Mouse (Mus musculus): ENCODE data around the gene Gpr39.
"Not testable (repeated sequence)": the region's sequence is repeated elsewhere in the genome, so short reads cannot be mapped to it uniquely, and the experiment has no call there.

Gene Gpr39

DNA sequence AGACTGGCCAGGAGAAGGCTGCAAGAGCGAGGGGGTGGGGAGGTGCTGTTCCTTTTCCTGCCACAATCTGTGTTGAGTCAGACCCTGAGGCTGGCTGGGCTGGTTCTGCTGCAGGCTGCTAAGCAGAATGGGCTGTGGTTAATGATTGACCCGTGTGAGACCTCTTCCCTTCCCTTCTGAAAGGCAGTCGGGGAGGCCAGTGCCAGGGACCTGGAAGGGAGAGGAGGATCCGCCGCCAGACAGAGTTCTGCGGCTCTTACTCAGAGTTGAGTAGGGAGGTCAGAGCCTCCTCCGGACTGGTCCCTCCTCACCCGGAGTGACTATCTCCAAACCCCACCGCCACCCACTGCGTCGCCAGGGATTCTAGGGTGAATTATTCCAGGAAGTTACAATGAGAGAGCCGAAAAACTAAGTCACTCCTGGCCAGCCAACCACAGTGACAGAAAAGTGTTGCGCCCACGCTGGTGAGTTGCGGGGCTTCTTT is at the start of gene Gpr39:
Gene Gpr39 (plus strand): TSS at position 206 of the 484 bp plus-strand sequence.
- DNase-seq (ENCODE audit: low spot score in 2 of 2), result no peak

DNA sequence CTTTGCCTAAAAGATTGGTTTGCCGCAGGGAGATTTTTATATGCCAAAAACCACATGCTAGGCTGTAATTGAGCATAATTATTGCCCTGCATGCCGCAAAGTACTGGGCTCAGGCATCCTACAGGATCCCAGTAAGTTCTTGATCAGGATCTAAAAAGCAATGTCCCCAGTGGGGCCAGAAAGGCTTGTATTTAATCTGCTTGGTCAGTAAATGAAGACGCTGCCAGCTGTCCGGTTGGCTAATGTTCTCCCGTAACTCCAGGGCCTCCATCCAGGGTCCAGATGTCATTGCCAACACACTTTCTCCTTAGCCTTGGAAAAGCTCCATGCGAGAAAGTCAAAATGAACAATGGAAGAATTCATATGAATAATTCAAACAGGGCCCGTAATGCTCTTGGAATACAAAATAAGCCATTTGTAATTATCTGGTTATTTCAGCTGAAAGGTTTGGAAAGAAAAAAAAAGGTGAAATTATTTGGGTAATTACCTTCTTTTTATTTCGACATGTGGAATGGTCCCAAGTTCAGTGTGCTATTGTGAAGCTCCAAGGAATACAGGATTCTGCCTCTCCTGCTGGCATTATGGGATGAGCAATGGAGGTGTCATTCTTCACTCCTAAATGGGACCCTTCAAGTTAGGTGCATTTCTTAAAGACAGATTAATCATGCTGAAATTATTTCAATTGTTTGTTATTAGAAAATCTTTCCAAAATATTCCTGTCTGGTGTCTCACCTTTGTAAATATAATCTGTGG is 37.1 kb upstream of the Gpr39 start:
- peak; percentile 42 to 47 for DNase-seq (ENCODE audit: low spot score in 2 of 2)

DNA sequence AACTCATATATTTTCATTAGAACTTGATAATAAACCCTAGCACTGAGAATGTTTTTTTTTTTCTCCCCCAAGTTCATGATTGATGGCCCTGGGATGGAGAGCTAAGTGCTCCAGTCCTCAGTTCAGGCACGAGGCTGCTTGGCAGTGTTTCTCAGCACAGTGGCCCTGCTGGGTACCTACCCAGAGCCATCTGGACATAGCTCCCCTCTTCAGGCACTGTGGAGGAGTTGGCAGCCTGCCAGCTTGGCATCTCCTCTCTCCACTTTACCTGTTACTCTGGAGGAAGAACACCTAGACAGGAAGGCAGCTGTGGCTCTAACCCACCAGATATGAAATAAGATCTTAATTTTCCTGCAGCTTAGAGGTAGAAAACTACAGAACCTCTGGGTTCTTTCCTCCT is 33.2 kb upstream of the Gpr39 start:
- DNase-seq (ENCODE audit: low spot score in 2 of 2), result no peak

DNA sequence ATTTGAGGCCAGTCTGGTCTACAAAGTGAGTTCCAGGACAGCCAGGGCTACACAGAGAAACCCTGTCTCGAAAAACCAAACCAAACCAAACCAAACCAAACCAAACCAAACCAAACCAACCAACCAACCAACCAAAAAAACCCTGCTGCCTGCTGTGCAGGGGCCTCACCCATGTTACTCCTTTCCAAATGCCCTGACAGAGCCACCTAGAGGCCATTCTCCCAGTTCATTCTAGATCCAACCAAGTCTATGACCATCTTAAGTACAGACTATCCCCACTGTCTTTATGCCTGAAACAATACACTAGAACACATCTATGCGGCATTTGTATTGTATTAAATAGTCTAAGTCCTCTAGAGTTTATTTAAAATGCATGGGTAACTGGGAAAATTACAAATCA is 30.0 kb upstream of the Gpr39 start:
- not testable (repeated sequence) for DNase-seq (ENCODE audit: low spot score in 2 of 2)

DNA sequence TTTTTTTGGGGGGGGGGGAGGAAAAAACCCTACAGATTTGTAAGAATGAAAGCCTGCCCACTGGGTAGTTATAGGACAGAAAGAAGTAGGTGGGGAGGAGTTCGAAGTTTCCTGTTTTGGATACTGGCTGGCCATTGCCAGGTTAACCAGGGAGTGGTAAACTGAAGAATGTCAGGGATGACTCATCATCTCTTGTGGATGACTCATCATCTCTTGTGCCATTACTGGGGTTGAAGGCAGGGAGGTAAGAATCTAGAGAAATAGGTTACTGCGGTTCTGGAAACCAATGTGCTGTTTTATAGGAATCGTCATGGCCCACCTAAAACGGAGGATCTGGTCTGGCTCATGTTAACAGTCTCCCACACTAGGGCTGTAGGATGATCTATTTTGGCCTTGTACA is 28.8 kb upstream of the Gpr39 start:
- no peak for DNase-seq (ENCODE audit: low spot score in 2 of 2)

DNA sequence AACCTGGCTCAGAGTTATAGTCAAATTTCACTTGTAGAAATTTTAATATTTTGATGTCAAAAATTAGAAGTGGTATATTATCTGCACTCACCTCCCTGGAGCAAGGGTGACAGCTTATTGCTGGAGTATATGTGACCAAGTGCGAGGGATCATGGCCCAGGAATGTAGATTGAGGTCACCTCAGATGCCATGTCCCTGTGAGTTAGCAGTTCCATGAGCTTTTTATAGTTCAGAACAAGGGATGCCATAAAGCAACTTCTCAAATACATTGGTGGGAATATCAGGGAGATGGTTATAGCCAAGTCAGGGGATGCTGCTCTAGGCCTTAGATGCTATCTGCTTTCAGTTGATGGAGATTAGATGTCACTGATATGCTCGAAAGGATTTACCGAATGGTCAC is 27.7 kb upstream of the Gpr39 start:
- DNase-seq (ENCODE audit: low spot score in 2 of 2), result no peak

DNA sequence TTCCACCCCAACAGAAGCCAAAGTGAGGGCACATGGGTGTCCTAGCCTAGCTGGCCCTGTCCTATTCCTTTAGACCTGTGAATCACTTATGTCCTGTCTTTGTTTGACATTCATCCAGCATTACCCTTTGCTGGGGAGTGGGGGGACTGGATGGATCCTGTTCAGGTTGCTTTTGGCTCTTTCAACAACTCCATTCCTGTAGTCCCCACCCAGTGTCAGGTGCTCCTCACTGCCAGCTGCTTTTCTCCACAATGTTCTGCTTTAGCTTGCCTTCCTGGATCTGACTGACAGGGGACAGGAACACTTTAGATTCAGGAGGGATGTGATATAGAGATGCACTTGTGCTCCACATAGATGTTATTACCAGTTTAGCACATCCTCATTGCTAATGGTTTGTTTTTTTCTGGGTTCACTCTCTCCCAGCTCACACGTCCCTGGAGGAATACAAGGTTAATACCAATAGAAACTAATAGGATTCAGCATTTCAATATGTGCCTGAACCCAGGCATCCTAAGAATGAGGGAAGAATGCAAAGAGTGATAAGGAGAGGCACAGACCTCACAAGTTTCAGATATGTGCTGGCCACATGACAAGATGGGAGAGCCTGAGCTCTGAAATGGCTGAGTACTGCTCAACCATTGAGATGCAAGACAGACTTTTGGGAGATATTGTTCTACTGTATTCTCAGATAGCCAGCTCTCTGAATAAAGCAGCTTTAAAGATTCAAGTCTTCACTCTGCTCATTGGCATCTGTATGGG is 23.8 kb upstream of the Gpr39 start:
- DNase-seq (ENCODE audit: low spot score in 2 of 2), result no peak

DNA sequence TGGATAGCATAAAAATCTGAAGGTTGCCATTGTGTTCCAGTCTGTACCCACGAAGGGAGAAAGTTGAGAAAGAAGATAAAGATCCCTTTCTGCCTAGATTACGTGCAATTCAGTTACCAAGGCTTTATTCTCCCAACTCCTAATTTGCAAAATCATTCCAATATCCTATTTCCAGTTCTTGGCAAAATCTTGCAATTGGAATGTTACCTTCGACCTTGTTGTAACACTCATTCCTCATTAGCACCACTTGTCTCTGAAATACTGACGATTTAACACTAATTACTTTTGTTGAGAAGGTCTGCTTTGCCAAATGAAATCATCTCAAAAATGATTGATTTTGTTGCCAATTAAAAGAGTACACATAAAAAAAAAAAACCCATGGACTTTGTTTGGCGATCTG is 19.4 kb upstream of the Gpr39 start:
- no peak for DNase-seq (ENCODE audit: low spot score in 2 of 2)

GRCm38 (mm10) chr1:125660151-125660550 is 16.6 kb upstream of the Gpr39 start:
- no peak for DNase-seq (ENCODE audit: low spot score in 2 of 2)

DNA sequence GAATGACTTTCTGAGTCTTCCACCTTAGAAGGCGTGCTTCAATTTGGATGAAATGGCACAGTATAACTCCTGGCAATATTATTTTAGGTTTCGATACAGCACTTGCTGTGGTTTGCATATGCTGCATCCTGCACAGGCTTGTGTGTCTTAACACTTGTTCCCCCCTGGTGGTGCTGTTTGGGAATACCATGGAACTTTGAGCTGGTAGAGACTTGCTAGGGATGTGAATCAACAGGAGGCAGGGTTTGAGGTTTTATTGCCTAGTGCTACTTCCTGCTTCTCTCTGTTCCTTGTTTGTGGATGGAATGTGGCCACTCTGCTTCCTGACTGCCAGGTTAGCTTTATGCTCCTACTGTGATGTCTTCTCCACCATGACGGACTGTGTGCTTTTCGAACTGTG is 15.9 kb upstream of the Gpr39 start:
- DNase-seq (ENCODE audit: low spot score in 2 of 2), result no peak

DNA sequence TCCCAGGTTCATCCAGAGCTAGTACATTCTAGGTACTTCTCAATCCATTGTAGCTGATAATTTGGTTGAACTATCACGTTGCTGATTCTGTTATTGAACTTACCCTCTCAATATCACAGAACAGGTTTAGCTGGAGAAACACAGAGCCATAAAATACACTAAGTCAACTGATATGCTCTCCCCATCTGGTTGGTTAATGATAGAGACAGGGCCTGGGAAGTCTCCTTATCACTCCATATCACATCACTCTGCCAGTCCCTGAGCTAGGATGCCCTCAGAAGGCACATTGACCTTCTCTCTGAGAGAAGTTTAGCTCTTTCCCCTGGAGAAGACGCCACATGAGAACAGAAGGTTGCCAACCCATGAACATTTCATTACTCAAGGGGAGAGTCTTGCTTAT is 14.7 kb upstream of the Gpr39 start:
- no peak for DNase-seq (ENCODE audit: low spot score in 2 of 2)

DNA sequence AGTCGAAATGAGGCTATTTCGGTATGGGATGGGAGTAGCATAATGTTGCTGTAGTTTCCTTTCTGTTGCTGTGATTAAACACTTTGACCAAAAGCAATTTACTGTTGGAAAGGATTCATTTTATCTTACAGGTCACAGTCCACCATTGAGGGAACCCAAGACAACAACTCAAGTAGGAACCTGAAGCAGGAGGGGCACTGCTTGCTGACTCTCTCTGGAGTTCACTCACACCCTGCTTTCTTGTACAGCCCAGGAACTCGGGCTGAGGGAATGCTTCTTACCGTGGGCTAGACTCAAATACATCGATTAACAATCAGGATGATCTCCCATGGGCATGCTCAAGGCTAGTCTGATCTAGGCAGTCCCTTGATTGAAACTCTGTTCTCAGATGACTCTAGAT is 14.1 kb upstream of the Gpr39 start:
- no peak for DNase-seq (ENCODE audit: low spot score in 2 of 2)

DNA sequence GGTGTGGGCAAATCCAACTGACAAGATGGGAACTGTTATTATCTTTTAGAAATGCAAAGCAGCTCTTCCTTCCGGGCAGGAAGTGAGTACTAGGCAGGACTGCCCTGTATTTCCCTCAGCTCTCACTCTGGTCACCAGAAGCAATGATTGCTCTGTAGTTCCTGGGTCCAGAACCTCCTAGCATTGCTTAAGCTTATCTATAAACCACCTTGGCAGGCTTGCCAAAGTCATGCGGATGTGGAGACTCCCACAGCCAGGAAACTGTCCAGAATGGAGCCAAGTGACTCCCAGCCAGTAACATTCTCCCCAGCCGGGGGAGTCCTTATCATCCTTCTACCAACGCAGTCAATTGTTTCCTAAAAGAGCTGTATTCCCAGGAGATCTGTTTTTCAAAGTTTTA is 13.7 kb upstream of the Gpr39 start:
- no peak for DNase-seq (ENCODE audit: low spot score in 2 of 2)

- DNase-seq (ENCODE audit: low spot score in 2 of 2), result no peak
Observed at GRCm38 (mm10) chr1:125665127-125665637, 11.6 kb upstream of the Gpr39 start.

- DNase-seq (ENCODE audit: low spot score in 2 of 2), result no peak
Observed at GRCm38 (mm10) chr1:125669035-125669434, 7.8 kb upstream of the Gpr39 start.

DNA sequence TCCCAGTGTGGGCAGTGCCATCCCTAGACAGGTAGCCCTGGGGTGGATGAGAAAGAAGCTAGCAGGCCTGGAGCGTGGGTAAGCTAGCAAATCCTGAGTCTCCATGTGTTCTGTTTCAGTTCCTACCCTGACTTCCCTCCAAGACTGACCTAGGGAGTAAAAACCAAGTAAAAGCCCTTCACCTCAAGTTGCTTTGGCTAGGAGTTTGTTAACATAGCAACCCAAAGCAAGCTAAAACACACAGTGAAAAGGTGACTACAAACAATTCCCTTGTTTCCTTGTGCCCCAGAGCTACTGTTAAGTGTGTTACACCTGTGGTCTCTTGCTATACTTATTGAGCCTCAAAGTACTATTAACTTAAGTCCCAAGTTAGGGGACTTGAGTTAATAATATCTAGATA is 1.6 kb upstream of the Gpr39 start:
- DNase-seq (ENCODE audit: low spot score in 2 of 2), result no peak

DNA sequence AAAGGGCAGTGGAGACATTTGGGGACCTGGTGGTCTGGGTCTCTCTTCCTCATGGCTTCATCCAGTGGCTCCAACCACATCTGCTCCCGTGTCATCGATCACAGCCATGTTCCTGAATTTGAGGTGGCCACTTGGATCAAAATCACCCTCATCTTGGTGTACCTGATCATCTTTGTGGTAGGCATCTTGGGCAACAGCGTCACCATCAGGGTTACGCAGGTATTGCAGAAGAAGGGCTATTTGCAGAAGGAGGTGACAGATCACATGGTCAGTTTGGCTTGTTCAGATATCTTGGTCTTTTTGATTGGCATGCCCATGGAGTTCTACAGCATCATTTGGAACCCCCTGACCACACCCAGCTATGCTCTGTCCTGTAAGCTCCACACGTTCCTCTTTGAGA is 491 bp downstream of the Gpr39 start:
- no peak for DNase-seq (ENCODE audit: low spot score in 2 of 2)

- peak in 1 of 2 experiments; percentile 22 for DNase-seq (ENCODE audit: low spot score in 2 of 2)
Observed at GRCm38 (mm10) chr1:125679522-125680077, 2.8 kb downstream of the Gpr39 start.

GRCm38 (mm10) chr1:125684423-125684822 is 7.6 kb downstream of the Gpr39 start:
- no peak for DNase-seq (ENCODE audit: low spot score in 2 of 2)

DNA sequence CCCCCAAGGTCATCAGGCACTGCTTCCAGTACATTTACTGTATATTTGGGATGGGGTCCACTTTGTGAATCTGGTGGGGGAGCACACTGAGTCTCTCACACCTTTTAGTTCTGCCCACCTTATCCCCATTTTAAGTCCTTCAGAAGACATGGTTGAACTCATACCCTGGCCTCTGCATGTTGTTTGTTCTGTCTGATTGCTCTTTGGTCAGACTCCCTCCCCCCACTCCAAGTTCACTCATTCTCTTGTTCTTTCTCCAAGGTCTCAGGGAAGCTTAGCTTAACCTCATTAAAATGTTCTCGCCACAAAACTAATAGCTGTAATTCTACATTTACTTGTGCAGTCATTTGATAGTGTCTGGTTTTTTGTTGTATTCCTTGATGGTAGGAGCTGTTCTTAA is 8.5 kb downstream of the Gpr39 start:
- DNase-seq (ENCODE audit: low spot score in 2 of 2), result no peak

DNA sequence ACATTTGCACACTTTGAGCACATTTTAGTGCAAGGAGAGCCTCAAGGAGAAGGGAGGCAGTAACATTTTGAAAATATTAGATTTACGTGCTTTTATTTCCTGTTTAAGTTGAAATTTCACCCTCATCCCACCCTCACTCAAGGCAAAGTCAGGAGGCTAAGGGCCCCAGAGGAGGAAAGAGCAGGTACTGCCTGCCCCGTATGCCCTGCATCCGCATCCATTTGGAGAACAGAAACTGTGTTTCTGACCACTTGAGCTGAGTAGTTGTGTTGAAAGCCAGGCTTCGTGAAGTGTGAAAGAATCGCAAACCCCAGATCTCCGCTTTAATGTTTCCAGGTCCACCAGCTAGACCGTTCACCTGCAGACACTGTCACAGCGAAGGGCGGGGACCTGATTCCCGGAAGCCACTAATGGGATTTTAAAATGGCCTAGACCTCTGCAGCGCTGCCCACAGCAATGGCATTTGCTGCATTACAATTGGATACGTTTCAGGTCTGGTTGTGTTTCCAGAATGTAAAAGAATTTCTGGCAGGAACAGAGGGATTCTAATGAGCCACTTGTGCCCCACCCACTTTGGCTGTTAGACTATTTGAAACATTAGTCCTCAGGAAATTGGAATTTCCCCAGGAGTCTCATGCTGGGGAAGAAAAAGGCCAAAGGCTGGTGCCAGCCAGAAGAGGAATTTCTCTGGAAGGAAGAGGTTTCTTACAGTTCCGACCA is 11.1 kb downstream of the Gpr39 start:
- DNase-seq (ENCODE audit: low spot score in 2 of 2), result peak in 1 of 2 experiments; percentile 21

DNA sequence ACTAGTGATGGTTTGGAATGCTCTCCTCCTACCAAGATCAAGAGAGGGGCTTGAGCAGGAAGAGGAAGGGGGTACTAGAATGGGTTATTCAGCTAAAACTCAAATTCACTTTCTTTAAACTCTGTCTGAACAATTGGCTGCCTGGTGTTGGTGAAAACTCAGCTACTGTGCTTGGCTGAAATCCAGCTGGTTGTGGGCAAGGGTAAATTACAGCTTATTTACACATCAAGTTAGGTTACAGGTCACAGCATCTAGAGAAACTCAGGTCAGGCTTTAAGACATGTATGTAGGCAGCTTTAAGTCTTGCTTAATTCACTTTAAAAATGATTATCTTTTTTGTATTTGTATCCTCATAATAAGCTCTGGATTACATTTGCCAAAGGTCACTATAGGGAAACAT is 16.7 kb downstream of the Gpr39 start:
- no peak for DNase-seq (ENCODE audit: low spot score in 2 of 2)
